Mouse (Mus musculus) MEL (cell line): ENCODE data around the gene Scamp2.

Source experiments
- BHLHE40 ChIP-seq: IDR thresholded peaks from 2 replicates; pipeline ENCODE4 v1.6.1; 2012; ENCODE audit warnings: low read depth, mild to moderate bottlenecking, inconsistent platforms, low read length, improper control_type of control experiment, borderline replicate concordance
- CTCF ChIP-seq, 3 experiments: IDR thresholded peaks in 2 of 3; conservative IDR thresholded peaks in 1 of 3; 2 replicates each; pipeline ENCODE4 v1.5.1; 2011 to 2012; ENCODE audit warnings: low read length in 3 of 3, low read depth in 2 of 3, mild to moderate bottlenecking in 2 of 3, improper control_type of control experiment in 1 of 3, inconsistent platforms in 1 of 3, mixed read lengths in 1 of 3, moderate library complexity in 1 of 3; ENCODE audit not compliant: control insufficient read depth in 1 of 3, insufficient read depth in 1 of 3, poor library complexity in 1 of 3, severe bottlenecking in 1 of 3
- EP300 ChIP-seq, 2 experiments: IDR thresholded peaks; 2 replicates each; pipeline ENCODE4 v1.6.1; 2011; ENCODE audit warnings: improper control_type of control experiment in 2 of 2, low read length in 2 of 2, low read depth in 1 of 2, mild to moderate bottlenecking in 1 of 2
- GATA1 ChIP-seq: IDR thresholded peaks from 2 replicates; pipeline ENCODE4 v1.6.1; 2011; ENCODE audit warnings: low read depth, low read length, improper control_type of control experiment
- JUND ChIP-seq: IDR thresholded peaks from 2 replicates; pipeline ENCODE4 v1.6.1; 2011; ENCODE audit warnings: low read depth, mild to moderate bottlenecking, improper control_type of control experiment, low read length
- POLR2A ChIP-seq, 2 experiments: IDR thresholded peaks; 2 replicates each; pipeline ENCODE4 v1.6.1; 2011 to 2012; ENCODE audit warnings: low read length in 2 of 2, mild to moderate bottlenecking in 2 of 2, control low read depth in 1 of 2, improper control_type of control experiment in 1 of 2, low read depth in 1 of 2, moderate library complexity in 1 of 2; ENCODE audit not compliant: control insufficient read depth in 1 of 2, insufficient read depth in 1 of 2, poor library complexity in 1 of 2
- RCOR1 ChIP-seq: IDR thresholded peaks from 2 replicates; pipeline ENCODE4 v1.6.1; 2012; ENCODE audit warnings: low read depth, mild to moderate bottlenecking, inconsistent platforms, low read length, improper control_type of control experiment
- SMC3 ChIP-seq: IDR thresholded peaks from 2 replicates; pipeline ENCODE4 v1.6.1; 2011; ENCODE audit warnings: low read depth, low read length, improper control_type of control experiment
- TAL1 ChIP-seq: IDR thresholded peaks from 2 replicates; pipeline ENCODE4 v1.6.1; 2012; ENCODE audit warnings: mild to moderate bottlenecking, inconsistent platforms, low read length, moderate library complexity, mixed read lengths
- TBP ChIP-seq: IDR thresholded peaks from 2 replicates; pipeline ENCODE4 v1.8.0; 2011; ENCODE audit warnings: low read depth, low read length, improper control_type of control experiment
- TCF12 ChIP-seq: IDR thresholded peaks from 2 replicates; pipeline ENCODE4 v1.6.1; 2014; ENCODE audit warnings: low read depth, mild to moderate bottlenecking, inconsistent platforms, low read length, improper control_type of control experiment, moderate library complexity
- USF2 ChIP-seq, 2 experiments: IDR thresholded peaks; 2 replicates each; pipeline ENCODE4 v1.6.1; 2011 to 2012; ENCODE audit warnings: improper control_type of control experiment in 2 of 2, low read length in 2 of 2, borderline replicate concordance in 1 of 2, inconsistent platforms in 1 of 2, low read depth in 1 of 2, mild to moderate bottlenecking in 1 of 2; ENCODE audit not compliant: insufficient read depth in 1 of 2
- ZMIZ1 ChIP-seq: IDR thresholded peaks from 2 replicates; pipeline ENCODE4 v1.6.1; 2012; ENCODE audit warnings: low read depth, mild to moderate bottlenecking, inconsistent platforms, low read length, improper control_type of control experiment, moderate library complexity
- ZNF384 ChIP-seq: IDR thresholded peaks from 2 replicates; pipeline ENCODE4 v1.6.1; 2012; ENCODE audit warnings: low read depth, mild to moderate bottlenecking, inconsistent platforms, low read length, improper control_type of control experiment

DNA sequence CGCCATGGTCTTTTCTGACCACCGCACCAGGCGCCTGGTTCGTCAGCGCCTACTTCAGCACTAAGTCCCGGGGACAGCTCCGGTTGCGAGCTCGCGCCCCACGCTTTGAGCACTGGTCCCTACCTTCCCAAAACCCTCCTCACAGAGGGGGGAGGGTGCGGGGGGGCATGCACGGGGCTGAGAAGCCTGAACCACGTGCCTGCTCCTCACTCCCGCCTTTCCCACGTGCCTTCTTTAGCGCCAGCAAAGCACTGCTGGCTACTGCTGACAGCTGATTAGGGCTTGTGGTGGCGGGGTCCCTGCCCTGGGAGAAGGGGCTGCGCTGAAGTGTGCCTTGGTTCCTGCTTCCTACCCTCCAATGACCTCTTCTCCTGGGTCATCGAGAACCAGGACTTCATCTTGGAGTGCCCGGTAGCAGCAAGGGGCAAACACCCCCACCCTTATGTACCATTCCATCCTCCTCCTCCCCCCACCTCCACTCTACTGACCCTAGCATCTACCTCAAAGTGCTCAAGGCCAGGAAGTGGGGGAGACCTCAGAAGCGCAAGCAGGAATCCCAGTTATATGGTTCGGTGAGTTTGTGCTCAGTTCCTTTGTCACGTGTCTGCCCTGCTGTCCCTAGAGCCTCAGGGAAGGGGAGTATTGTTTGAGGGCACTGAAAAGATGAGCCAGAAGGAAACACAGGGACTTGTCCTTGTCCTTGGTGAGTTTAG, 45.6 kb downstream of the Scamp2 start, which contains the start of gene Cplx3:
- TF ChIP-seq POLR2A (IDR thresholded peaks at IDR 0.05; ENCODE audit: control insufficient read depth in 1 of 2, insufficient read depth in 1 of 2, low read depth in 1 of 2, low read length in 2 of 2, poor library complexity in 1 of 2) (no peak), GATA1 (no peak), ZMIZ1 (no peak), CTCF (IDR thresholded peaks at IDR 0.05 in 2 of 3, conservative IDR thresholded peaks at IDR 0.05 in 1 of 3; ENCODE audit: control insufficient read depth in 1 of 3, insufficient read depth in 1 of 3, low read depth in 2 of 3, low read length in 3 of 3, poor library complexity in 1 of 3, severe bottlenecking in 1 of 3) (no peak), JUND (no peak), USF2 (IDR thresholded peaks at IDR 0.05; ENCODE audit: borderline replicate concordance in 1 of 2, insufficient read depth in 1 of 2, low read depth in 1 of 2, low read length in 2 of 2) (no peak), TCF12 (no peak), EP300 (IDR thresholded peaks at IDR 0.05; ENCODE audit: low read depth in 1 of 2, low read length in 2 of 2) (no peak), SMC3 (0 out of 2 replicates have a peak, but pooled peaks have one; percentile 21), TBP (no peak), TAL1 (no peak), ZNF384 (no peak), RCOR1 (no peak), BHLHE40 (no peak)
